Mouse (Mus musculus) hindbrain, postnatal 0 days (tissue): ENCODE measurements around the gene Olfr894. TPM values are rescaled to one million over a fixed set of nuclear protein-coding genes. Genes with fewer than 3 reads are reported as not detected.
"Not testable (repeated sequence)": the region's sequence is repeated elsewhere in the genome, so short reads cannot be mapped to it uniquely, and the experiment has no call there.

Experiments used
- ATAC-seq: fragments of 200-750 bp; cut with Nextera tagmentation; 2 replicates; pipeline ENCODE4 v1.8.0; 2017; ENCODE audit warnings: mild to moderate bottlenecking, moderate TSS enrichment, moderate library complexity
- DNase-seq: peaks from one replicate; pipeline ENCODE4 v3.0.0-alpha.2; 2015; ENCODE audit warnings: low spot score
- H3K27ac ChIP-seq: fragments of 300-500 bp; sonication (generic); 2 replicates; pipeline ENCODE4 v1.5.1; 2014; ENCODE audit warnings: mild to moderate bottlenecking
- H3K27me3 ChIP-seq: fragments of 300-500 bp; sonication (generic); 2 replicates; pipeline ENCODE4 v1.6.1; 2014; ENCODE audit warnings: low read length, mixed read lengths; ENCODE audit not compliant: insufficient read depth
- H3K36me3 ChIP-seq: fragments of 300-500 bp; sonication (generic); 2 replicates; pipeline ENCODE4 v1.6.1; 2014; ENCODE audit warnings: low read length, mixed read lengths; ENCODE audit not compliant: insufficient read depth
- H3K4me1 ChIP-seq: fragments of 300-500 bp; sonication (generic); 2 replicates; pipeline ENCODE4 v1.6.1; 2014; ENCODE audit warnings: antibody characterized with exemption, low read length, mixed read lengths; ENCODE audit not compliant: insufficient read depth
- H3K4me2 ChIP-seq: fragments of 300-500 bp; sonication (generic); 2 replicates; pipeline ENCODE4 v1.6.1; 2014; ENCODE audit warnings: low read depth, mild to moderate bottlenecking, low read length, moderate library complexity, mixed read lengths
- H3K4me3 ChIP-seq: fragments of 300-500 bp; sonication (generic); 2 replicates; pipeline ENCODE4 v1.5.1; 2014; ENCODE audit warnings: low read length
- H3K9ac ChIP-seq: fragments of 300-500 bp; sonication (generic); replicated peaks from 2 replicates; pipeline ENCODE4 v1.6.1; 2014; ENCODE audit warnings: mild to moderate bottlenecking, low read length, moderate library complexity, mixed read lengths
- H3K9me3 ChIP-seq: fragments of 300-500 bp; sonication (generic); 2 replicates; pipeline ENCODE4 v1.6.1; 2016; ENCODE audit warnings: low read length, mixed read lengths
- CTCF ChIP-seq: IDR thresholded peaks from 2 replicates; pipeline ENCODE4 v1.5.1; 2016; ENCODE audit warnings: antibody characterized with exemption, control low read depth, low read depth
- WGBS: fragments of 180-500 bp; shearing (Covaris S2); extraction: QIAGEN DNeasy Blood & Tissue Kit; methylation state at CpG from one replicate; pipeline ENCODE4 v1.1.7; 2014; 5-methylcytosine and 5-hydroxymethylcytosine counted together
- polyA plus RNA-seq: library from polyadenylated mRNA; unstranded; fragments of >200 nt; fragmentation: Nextera tagmentation; extraction: Ambion mirVana; gene quantifications from 2 replicates; pipeline ENCODE4 v1.2.1, GENCODE M21; 2015
- total RNA-seq: library from RNA; depleted of rRNA; stranded (reverse); fragments of >200 nt; gene quantifications from 2 replicates; pipeline ENCODE4 v1.2.3, GENCODE M21; 2014; rRNA removed

Olfr894 gene
- total RNA-seq (not detected in 2 replicates), polyA plus RNA-seq (not detected in 2 replicates)

DNA sequence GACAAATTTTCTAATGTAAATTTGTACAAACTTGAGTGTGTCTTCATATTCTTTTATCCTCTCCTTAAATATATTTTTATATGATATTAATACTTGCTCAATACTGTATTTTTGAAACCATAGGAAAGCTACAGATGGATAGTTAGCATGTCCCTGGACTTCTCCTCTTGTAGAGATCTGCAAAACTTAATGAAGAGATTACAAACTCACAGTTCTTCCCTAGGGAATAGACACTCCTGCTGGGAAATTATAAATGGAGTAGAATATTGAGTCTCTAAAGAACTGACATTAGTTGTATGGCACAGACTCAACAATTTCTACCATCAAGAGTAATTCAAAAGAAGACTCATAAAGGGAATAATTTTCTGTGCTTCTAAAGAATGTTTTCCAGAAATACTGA, at the start of gene Olfr894:
Gene Olfr894, plus strand, starts transcription at position 301 of the 400 bp plus-strand sequence.
- no peaks in the 10 kb centered on the region for H3K9me3 ChIP-seq
- H3K9ac ChIP-seq = no peak within 1 kb of the TSS
- no peak within 1 kb of the TSS for H3K4me2 ChIP-seq
- no peak for TF ChIP-seq CTCF
- no peak for DNase-seq
- H3K4me1 ChIP-seq = no peaks in the 10 kb centered on the region
- no peaks in the 10 kb centered on the region for H3K36me3 ChIP-seq
- ATAC-seq = no peak
- H3K4me3 ChIP-seq = no peak within 1 kb of the TSS
- H3K27me3 ChIP-seq = no peaks in the 10 kb centered on the region
- H3K27ac ChIP-seq = no peak within 1 kb of the TSS

DNA sequence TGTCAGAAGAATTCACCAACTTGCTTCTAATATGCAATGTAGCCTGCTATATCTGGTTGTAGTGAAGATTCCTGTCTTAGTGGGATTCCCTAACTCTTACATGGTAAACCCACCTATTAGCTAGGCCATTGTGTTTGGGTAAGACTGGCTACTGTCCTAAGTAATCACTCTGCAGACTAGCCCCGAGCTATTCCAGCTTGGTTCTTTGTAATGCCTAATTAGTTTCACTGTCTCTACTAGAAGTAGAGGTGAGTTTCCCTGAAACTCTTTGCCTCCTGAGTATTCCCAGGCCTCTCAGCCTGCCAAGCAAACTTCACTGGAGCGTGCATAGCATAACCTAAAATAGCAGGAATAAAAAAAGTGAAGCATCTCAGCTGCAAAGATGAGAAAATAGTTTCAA, 49.5 kb upstream of the Olfr894 start:
- not testable (repeated sequence) for H3K4me3 ChIP-seq, H3K36me3 ChIP-seq, H3K4me2 ChIP-seq, DNase-seq, H3K27ac ChIP-seq, H3K27me3 ChIP-seq, H3K4me1 ChIP-seq, ATAC-seq, H3K9ac ChIP-seq, H3K9me3 ChIP-seq
- WGBS = 52% methylated on average over 2 of the region's 2 CpGs

DNA sequence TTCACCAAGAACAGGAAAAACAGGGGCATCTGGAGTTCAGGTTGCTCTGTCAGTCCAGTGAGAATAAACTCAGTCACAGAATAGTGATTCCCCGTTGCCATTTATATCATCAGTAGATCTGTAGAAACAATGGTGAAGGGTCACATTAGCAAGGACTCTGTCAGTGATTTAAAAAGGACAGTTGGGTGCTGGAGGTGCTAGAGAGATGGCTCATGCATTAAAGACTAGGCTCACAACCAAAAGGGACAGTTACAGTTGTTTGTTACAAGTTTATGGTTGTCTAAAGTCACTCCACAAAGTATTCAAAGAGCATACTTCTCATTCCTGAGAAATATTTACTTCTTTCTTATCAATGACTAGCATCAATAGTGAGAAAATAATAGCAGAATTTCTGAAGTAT, 37.1 kb upstream of the Olfr894 start, which contains the start of gene Olfr891:
Gene Olfr891, minus strand, starts transcription at position 101 of the 400 bp plus-strand sequence.
- H3K9me3 ChIP-seq = no peaks in the 10 kb centered on the region
- H3K4me1 ChIP-seq = no peaks in the 10 kb centered on the region
- H3K36me3 ChIP-seq = no peaks in the 10 kb centered on the region
- ATAC-seq (no peak), DNase-seq (no peak)
- 76% methylated on average over 1 of the region's 1 CpGs for WGBS
- no peaks in the 10 kb centered on the region for H3K27me3 ChIP-seq
- no peak within 1 kb of the TSS for H3K4me2 ChIP-seq
- TF ChIP-seq CTCF = no peak
- no peak within 1 kb of the TSS for H3K9ac ChIP-seq
- no peak within 1 kb of the TSS for H3K4me3 ChIP-seq
- no peak within 1 kb of the TSS for H3K27ac ChIP-seq

DNA sequence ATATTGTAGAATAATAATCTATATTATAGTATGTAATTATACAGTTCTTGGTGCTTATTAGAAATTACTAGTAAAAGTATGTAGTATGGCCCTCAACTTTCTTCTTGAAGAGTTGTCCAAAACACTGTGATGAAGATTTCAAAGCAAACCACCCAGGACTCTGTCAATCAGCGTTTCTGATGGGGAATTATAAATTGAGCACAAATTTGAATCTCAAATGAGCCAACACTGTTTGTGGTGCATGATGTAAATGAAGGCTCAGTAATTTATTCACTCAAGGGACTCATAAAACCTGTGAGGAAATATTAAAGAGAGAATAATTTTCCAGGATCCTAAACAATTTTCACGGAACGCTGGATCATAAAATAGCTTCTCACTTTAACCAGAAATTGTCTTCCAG, 9.8 kb upstream of the Olfr894 start, which contains the start of gene Olfr893:
Gene Olfr893, plus strand, starts transcription at position 301 of the 400 bp plus-strand sequence.
- Histone ChIP-seq H3K27ac (no peak within 1 kb of the TSS), H3K36me3 (no peaks in the 10 kb centered on the region), H3K9me3 (no peaks in the 10 kb centered on the region), H3K9ac (no peak within 1 kb of the TSS), H3K27me3 (no peaks in the 10 kb centered on the region), H3K4me3 (no peak within 1 kb of the TSS), H3K4me2 (no peak within 1 kb of the TSS), H3K4me1 (no peaks in the 10 kb centered on the region)
- ATAC-seq (no peak), DNase-seq (no peak)
- no peak for TF ChIP-seq CTCF
- WGBS = 72% methylated on average over 3 of the region's 3 CpGs

DNA sequence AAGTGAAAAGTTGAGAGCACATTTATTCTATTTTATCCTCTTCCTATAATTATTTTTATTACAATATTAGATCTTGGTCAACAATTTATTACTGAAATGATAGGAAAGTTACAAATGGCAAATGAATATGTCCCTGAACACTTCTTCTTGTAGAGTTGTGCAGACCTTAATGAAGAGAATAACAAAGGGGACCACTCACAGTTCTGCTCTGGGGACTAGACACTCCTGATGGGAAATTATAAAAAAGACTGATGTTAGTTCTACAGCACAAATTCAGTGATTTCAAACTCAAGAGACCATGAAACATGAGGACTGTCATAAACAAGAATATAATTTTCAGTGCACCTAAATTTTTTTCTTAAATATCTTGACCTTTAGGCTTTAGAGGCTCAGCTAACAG, 34.6 kb downstream of the Olfr894 start, which contains the start of gene Olfr143:
Gene Olfr143, plus strand, starts transcription at position 301 of the 400 bp plus-strand sequence.
- Histone ChIP-seq H3K9me3 (no peaks in the 10 kb centered on the region), H3K4me2 (no peak within 1 kb of the TSS), H3K4me3 (no peak within 1 kb of the TSS), H3K9ac (no peak within 1 kb of the TSS), H3K27ac (no peak within 1 kb of the TSS), H3K36me3 (no peaks in the 10 kb centered on the region), H3K4me1 (no peaks in the 10 kb centered on the region), H3K27me3 (no peaks in the 10 kb centered on the region)
- no peak for ATAC-seq
- TF ChIP-seq CTCF = no peak
- no peak for DNase-seq

DNA sequence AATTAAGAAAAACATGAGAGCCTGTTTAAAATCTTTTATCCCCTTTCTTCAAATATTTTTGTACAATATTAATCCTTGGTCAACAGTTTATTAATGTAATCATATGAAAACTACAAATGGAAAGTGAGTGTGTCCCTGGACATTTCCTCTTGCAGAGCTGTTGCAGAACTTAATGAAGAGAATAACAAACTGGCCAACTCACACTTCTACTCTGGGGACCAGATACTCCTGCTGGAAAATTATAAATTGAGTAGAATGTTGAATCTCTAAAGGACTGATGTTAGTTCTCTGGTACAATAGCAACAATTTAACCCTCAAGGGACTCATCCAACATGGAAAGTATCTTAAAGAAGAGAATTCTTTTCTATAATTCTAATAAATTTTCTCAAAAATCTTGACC, 49.7 kb downstream of the Olfr894 start, which contains the start of gene Olfr895:
Gene Olfr895, plus strand, starts transcription at position 301 of the 400 bp plus-strand sequence.
- TF ChIP-seq CTCF = no peak
- Histone ChIP-seq H3K4me1 (no peaks in the 10 kb centered on the region), H3K4me3 (no peak within 1 kb of the TSS), H3K27ac (no peak within 1 kb of the TSS), H3K27me3 (no peaks in the 10 kb centered on the region), H3K36me3 (no peaks in the 10 kb centered on the region), H3K9ac (no peak within 1 kb of the TSS), H3K4me2 (no peak within 1 kb of the TSS), H3K9me3 (no peaks in the 10 kb centered on the region)
- DNase-seq (no peak), ATAC-seq (no peak)

Other genes starting within 250 kb of the Olfr894 start
- not detected in 2 replicates for gene Olfr881, start 226.2 kb upstream of the Olfr894 start, total RNA-seq
- not detected in 2 replicates for gene Olfr881, start 226.2 kb upstream of the Olfr894 start, polyA plus RNA-seq
- not detected in 2 replicates for gene Olfr883, start 192.2 kb upstream of the Olfr894 start, total RNA-seq
- gene Olfr883, start 192.2 kb upstream of the Olfr894 start, polyA plus RNA-seq = not detected in 2 replicates
- gene Olfr884, start 171.5 kb upstream of the Olfr894 start, total RNA-seq = not detected in 2 replicates
- gene Olfr884, start 171.5 kb upstream of the Olfr894 start, polyA plus RNA-seq = not detected in 2 replicates
- gene Olfr885, start 156.7 kb upstream of the Olfr894 start, total RNA-seq = not detected in 2 replicates
- gene Olfr885, start 156.7 kb upstream of the Olfr894 start, polyA plus RNA-seq = not detected in 2 replicates
- not detected in 2 replicates for gene Olfr887, start 134.0 kb upstream of the Olfr894 start, total RNA-seq
- gene Olfr887, start 134.0 kb upstream of the Olfr894 start, polyA plus RNA-seq = not detected in 2 replicates
- gene Olfr888, start 109.9 kb upstream of the Olfr894 start, total RNA-seq = not detected in 2 replicates
- not detected in 2 replicates for gene Olfr888, start 109.9 kb upstream of the Olfr894 start, polyA plus RNA-seq
- not detected in 2 replicates for gene Olfr889, start 102.9 kb upstream of the Olfr894 start, total RNA-seq
- 0.13 and 0.14 TPM in 2 replicates for gene Olfr889, start 102.9 kb upstream of the Olfr894 start, polyA plus RNA-seq
- gene Olfr890, start 75.5 kb upstream of the Olfr894 start, total RNA-seq = not detected in 2 replicates
- not detected in 2 replicates for gene Olfr890, start 75.5 kb upstream of the Olfr894 start, polyA plus RNA-seq
- not detected in 2 replicates for gene Olfr891, start 37.2 kb upstream of the Olfr894 start, total RNA-seq
- not detected in 2 replicates for gene Olfr891, start 37.2 kb upstream of the Olfr894 start, polyA plus RNA-seq
- gene Olfr893, start 9.7 kb upstream of the Olfr894 start, total RNA-seq = not detected in 2 replicates
- gene Olfr893, start 9.7 kb upstream of the Olfr894 start, polyA plus RNA-seq = not detected in 2 replicates
- gene Olfr143, start 34.7 kb downstream of the Olfr894 start, total RNA-seq = not detected in 2 replicates
- gene Olfr143, start 34.7 kb downstream of the Olfr894 start, polyA plus RNA-seq = not detected in 2 replicates
- gene Olfr895, start 49.8 kb downstream of the Olfr894 start, total RNA-seq = not detected in 2 replicates
- not detected in 2 replicates for gene Olfr895, start 49.8 kb downstream of the Olfr894 start, polyA plus RNA-seq
- gene Olfr896-ps1, start 73.1 kb downstream of the Olfr894 start, total RNA-seq = not detected in 2 replicates
- gene Olfr896-ps1, start 73.1 kb downstream of the Olfr894 start, polyA plus RNA-seq = not detected in 2 replicates
- not detected in 2 replicates for gene Olfr25, start 111.0 kb downstream of the Olfr894 start, total RNA-seq
- gene Olfr25, start 111.0 kb downstream of the Olfr894 start, polyA plus RNA-seq = not detected in 2 replicates
- not detected in 2 replicates for gene Olfr898, start 130.4 kb downstream of the Olfr894 start, total RNA-seq
- not detected in 2 replicates for gene Olfr898, start 130.4 kb downstream of the Olfr894 start, polyA plus RNA-seq
- gene Olfr250, start 148.8 kb downstream of the Olfr894 start, total RNA-seq = not detected in 2 replicates
- gene Olfr250, start 148.8 kb downstream of the Olfr894 start, polyA plus RNA-seq = not detected in 2 replicates
- not detected in 2 replicates for gene Olfr251, start 159.0 kb downstream of the Olfr894 start, total RNA-seq
- not detected in 2 replicates for gene Olfr251, start 159.0 kb downstream of the Olfr894 start, polyA plus RNA-seq
- gene Olfr147, start 183.6 kb downstream of the Olfr894 start, total RNA-seq = not detected in 2 replicates
- gene Olfr147, start 183.6 kb downstream of the Olfr894 start, polyA plus RNA-seq = not detected in 2 replicates
- not detected in 2 replicates for gene Olfr901, start 211.4 kb downstream of the Olfr894 start, total RNA-seq
- gene Olfr901, start 211.4 kb downstream of the Olfr894 start, polyA plus RNA-seq = not detected in 2 replicates
- gene Olfr902, start 229.6 kb downstream of the Olfr894 start, total RNA-seq = not detected in 2 replicates
- not detected in 2 replicates for gene Olfr902, start 229.6 kb downstream of the Olfr894 start, polyA plus RNA-seq
- gene Olfr904, start 245.1 kb downstream of the Olfr894 start, total RNA-seq = not detected in 2 replicates
- not detected in 2 replicates for gene Olfr904, start 245.1 kb downstream of the Olfr894 start, polyA plus RNA-seq